Mouse (Mus musculus) erythroblast, embryonic 14.5 days (primary cell): ENCODE measurements around the gene Akt1.

Source experiments
- GATA1 ChIP-seq: IDR thresholded peaks from 2 replicates; pipeline ENCODE4 v1.6.1; 2012; ENCODE audit warnings: low read length, inconsistent platforms, mixed read lengths
- TAL1 ChIP-seq: IDR thresholded peaks from 3 replicates; pipeline ENCODE4 v1.6.1; 2012; ENCODE audit warnings: low read length, inconsistent platforms, mixed read lengths

DNA sequence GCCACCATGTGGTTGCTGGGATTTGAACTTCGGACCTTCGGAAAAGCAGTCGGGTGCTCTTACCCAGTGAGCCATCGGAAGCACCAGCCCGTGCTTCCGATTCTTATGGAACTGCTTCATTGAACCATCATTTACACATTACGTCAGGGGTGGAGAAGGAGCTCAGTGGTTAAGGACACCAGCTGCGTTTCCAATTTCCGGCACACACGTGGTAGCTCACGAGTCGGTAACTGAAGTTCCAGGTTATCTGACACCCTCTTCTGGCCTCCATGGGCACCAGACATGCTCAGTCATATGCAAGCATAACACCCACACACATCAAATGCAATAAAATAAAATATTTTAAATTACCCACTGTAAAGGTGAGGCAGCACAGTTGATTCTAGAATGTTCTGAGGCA, 44.7 kb downstream of the Akt1 start:
- TF ChIP-seq GATA1 = no peak
- TF ChIP-seq TAL1 = no peak
